Mouse (Mus musculus) liver, embryonic 16.5 days (tissue): ENCODE measurements around the gene Phf6. TPM values are rescaled to one million over a fixed set of nuclear protein-coding genes. Genes with fewer than 3 reads are reported as not detected.
"Not testable (repeated sequence)": the region's sequence is repeated elsewhere in the genome, so short reads cannot be mapped to it uniquely, and the experiment has no call there.

ENCODE experiments used
- ATAC-seq: fragments of 200-750 bp; cut with Nextera tagmentation; 2 replicates; pipeline ENCODE4 v1.8.0; 2017; ENCODE audit warnings: low read depth, mild to moderate bottlenecking, moderate number of reproducible peaks, moderate library complexity
- H3K27ac ChIP-seq: fragments of 300-500 bp; sonication (generic); 2 replicates; pipeline ENCODE4 v1.5.1; 2014; ENCODE audit warnings: mild to moderate bottlenecking, low read length
- H3K27me3 ChIP-seq: fragments of 300-500 bp; sonication (generic); 2 replicates; pipeline ENCODE4 v1.6.1; 2014; ENCODE audit warnings: low read depth, low read length, mixed read lengths; ENCODE audit not compliant: control insufficient read depth, insufficient read depth
- H3K36me3 ChIP-seq: fragments of 300-500 bp; sonication (generic); 2 replicates; pipeline ENCODE4 v1.6.1; 2014; ENCODE audit warnings: mild to moderate bottlenecking; ENCODE audit not compliant: control insufficient read depth, insufficient read depth
- H3K4me1 ChIP-seq: fragments of 300-500 bp; sonication (generic); 2 replicates; pipeline ENCODE4 v1.6.1; 2014; ENCODE audit warnings: low read depth, low read length, mixed read lengths; ENCODE audit not compliant: control insufficient read depth
- H3K4me2 ChIP-seq: fragments of 300-500 bp; sonication (generic); 2 replicates; pipeline ENCODE4 v1.6.1; 2014; ENCODE audit warnings: low read depth, low read length, mixed read lengths
- H3K4me3 ChIP-seq: fragments of 300-500 bp; sonication (generic); 2 replicates; pipeline ENCODE4 v1.5.1; 2014; ENCODE audit warnings: low read depth, mild to moderate bottlenecking, low read length
- H3K9ac ChIP-seq: fragments of 300-500 bp; sonication (generic); 2 replicates; pipeline ENCODE4 v1.6.1; 2014; ENCODE audit warnings: low read depth, low read length
- H3K9me3 ChIP-seq: fragments of 300-500 bp; sonication (generic); replicated peaks from 2 replicates; pipeline ENCODE4 v1.6.1; 2016; ENCODE audit warnings: low read length; ENCODE audit not compliant: control insufficient read depth
- whole genome bisulfite sequencing: fragments of 180-500 bp; shearing (Covaris S2); extraction: QIAGEN DNeasy Blood & Tissue Kit; methylation state at CpG from one replicate; pipeline ENCODE4 v1.1.7; 2014; ENCODE audit not compliant: insufficient replicate concordance; 5-methylcytosine and 5-hydroxymethylcytosine counted together
- polyA plus RNA-seq: library from polyadenylated mRNA; unstranded; fragments of >200 nt; fragmentation: Nextera tagmentation; extraction: Ambion mirVana; gene quantifications from 2 replicates; pipeline ENCODE4 v1.2.1, GENCODE M21; 2015

Phf6 gene
- polyA plus RNA-seq, 1 experiment from 2014 or later = 8.4 TPM

DNA sequence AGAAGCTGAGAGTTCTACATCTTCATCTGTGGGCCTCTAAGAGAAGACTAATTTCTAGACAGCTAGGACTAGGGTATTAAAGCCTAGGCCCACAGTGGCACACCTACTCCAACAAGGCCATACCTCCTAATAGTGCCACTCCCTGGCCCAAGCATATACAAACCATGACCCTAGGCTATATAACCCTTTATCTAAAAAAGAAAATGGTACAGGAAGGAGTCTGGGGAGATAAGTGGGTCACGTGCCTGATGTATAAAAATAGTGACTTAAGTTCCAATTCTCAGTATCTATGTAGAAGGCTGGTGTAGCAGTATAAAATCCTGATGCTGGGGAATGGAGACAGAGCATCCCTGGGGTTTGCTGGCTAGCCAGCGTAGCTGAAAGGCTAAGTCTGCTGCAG, 53.1 kb downstream of the Phf6 start:
- Histone ChIP-seq H3K27me3 (no peaks in the 10 kb centered on the region), H3K36me3 (no peaks in the 10 kb centered on the region), H3K27ac (no peak overlapping the region), H3K4me1 (peaks cover under 1% of the 10 kb centered on the region), H3K4me3 (no peak overlapping the region), H3K9ac (no peak overlapping the region), H3K4me2 (no peak overlapping the region), H3K9me3 (no peaks in the 10 kb centered on the region)
- 55% methylated on average over 2 of the region's 2 CpGs for WGBS
- ATAC-seq = 0 out of 2 replicates have a peak, but pooled peaks have one; percentile 58

- H3K9ac ChIP-seq = 0 out of 2 replicates have a peak overlapping the region, but pooled peaks have one; percentile 33
- peak overlapping the region; percentile 94 for H3K27ac ChIP-seq
- H3K4me2 ChIP-seq = peak overlapping the region; percentile 49
- 29% methylated on average over 3 of the region's 3 CpGs for WGBS
- peak; percentile 99 for ATAC-seq
- peak overlapping the region; percentile 35 for H3K4me3 ChIP-seq
- no peaks in the 10 kb centered on the region for H3K36me3 ChIP-seq
- no peaks in the 10 kb centered on the region for H3K9me3 ChIP-seq
- H3K4me1 ChIP-seq = peaks cover 16% of the 10 kb centered on the region
- no peaks in the 10 kb centered on the region for H3K27me3 ChIP-seq
These were observed 59.3 kb downstream of the Phf6 start for GRCm38 (mm10) chrX:52971211-52972006.

GRCm38 (mm10) chrX:52972129-52972528, 60.1 kb downstream of the Phf6 start:
- Histone ChIP-seq H3K36me3 (no peaks in the 10 kb centered on the region), H3K4me3 (no peak overlapping the region), H3K9ac (no peak overlapping the region), H3K27ac (peak overlapping the region; percentile 71), H3K27me3 (no peaks in the 10 kb centered on the region), H3K9me3 (no peaks in the 10 kb centered on the region), H3K4me1 (peaks cover 19% of the 10 kb centered on the region), H3K4me2 (no peak overlapping the region)
- no peak for ATAC-seq
- 52% methylated on average over 1 of the region's 1 CpGs for whole genome bisulfite sequencing

GRCm38 (mm10) chrX:52972680-52973079, 60.6 kb downstream of the Phf6 start:
- no peaks in the 10 kb centered on the region for H3K36me3 ChIP-seq
- H3K27ac ChIP-seq = peak overlapping the region; percentile 71; the same call in 1 of the 2 replicates
- no peak for ATAC-seq
- H3K9ac ChIP-seq = no peak overlapping the region
- no peak overlapping the region for H3K4me3 ChIP-seq
- no peaks in the 10 kb centered on the region for H3K9me3 ChIP-seq
- H3K4me1 ChIP-seq = peaks cover 19% of the 10 kb centered on the region
- H3K27me3 ChIP-seq = no peaks in the 10 kb centered on the region
- WGBS = 86% methylated on average over 1 of the region's 1 CpGs
- H3K4me2 ChIP-seq = no peak overlapping the region

DNA sequence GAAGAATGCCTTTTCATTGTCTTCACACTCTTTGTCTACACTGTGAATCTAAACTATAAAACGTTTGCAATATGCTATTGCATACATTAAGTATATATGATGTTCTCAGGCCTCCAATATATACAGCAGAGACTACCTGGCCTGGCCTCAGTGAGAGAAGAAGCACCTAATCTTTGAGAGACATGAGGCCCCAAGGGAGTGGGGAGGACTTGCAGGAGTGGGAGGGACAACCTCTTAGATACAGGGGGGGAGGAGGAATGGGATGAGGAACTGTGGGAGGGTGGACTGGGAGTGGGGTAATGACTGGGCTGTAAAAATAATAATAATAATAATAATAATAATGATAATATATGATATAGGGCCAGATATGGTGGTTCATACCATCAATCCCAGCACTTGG, 66.5 kb downstream of the Phf6 start:
- 35% methylated on average over 1 of the region's 1 CpGs for WGBS
- Histone ChIP-seq H3K4me3 (no peak overlapping the region), H3K9ac (no peak overlapping the region), H3K9me3 (no peaks in the 10 kb centered on the region), H3K4me1 (peaks cover 5% of the 10 kb centered on the region), H3K36me3 (no peaks in the 10 kb centered on the region), H3K4me2 (no peak overlapping the region), H3K27me3 (no peaks in the 10 kb centered on the region), H3K27ac (no peak overlapping the region)
- ATAC-seq = 0 out of 2 replicates have a peak, but pooled peaks have one; percentile 37

- WGBS = 54% methylated on average over 3 of the region's 3 CpGs
- Histone ChIP-seq H3K4me3 (no peak overlapping the region), H3K9me3 (no peaks in the 10 kb centered on the region), H3K4me1 (peaks cover 5% of the 10 kb centered on the region; the same call in 1 of the 2 replicates), H3K9ac (no peak overlapping the region), H3K27ac (no peak overlapping the region), H3K4me2 (no peak overlapping the region), H3K36me3 (no peaks in the 10 kb centered on the region), H3K27me3 (no peaks in the 10 kb centered on the region)
- ATAC-seq = no peak
These were observed 69.3 kb downstream of the Phf6 start for GRCm38 (mm10) chrX:52981378-52981777.

GRCm38 (mm10) chrX:52987905-52988783, 76.1 kb downstream of the Phf6 start, which contains the start of gene Hprt:
Hprt (plus strand) TSS chrX:52988137.
- H3K4me1 ChIP-seq = peaks cover 4% of the 10 kb centered on the region
- H3K27ac ChIP-seq = peak within 1 kb of the TSS; percentile 93
- ATAC-seq = peak; percentile 96
- peak within 1 kb of the TSS; percentile 61 for H3K4me2 ChIP-seq
- WGBS = 19% methylated on average over 66 of the region's 72 CpGs
- H3K36me3 ChIP-seq = no peaks in the 10 kb centered on the region
- no peaks in the 10 kb centered on the region for H3K9me3 ChIP-seq
- H3K27me3 ChIP-seq = no peaks in the 10 kb centered on the region
- H3K9ac ChIP-seq = peak within 1 kb of the TSS; percentile 88
- H3K4me3 ChIP-seq = peak within 1 kb of the TSS; percentile 82

GRCm38 (mm10) chrX:52994726-52995125, 82.7 kb downstream of the Phf6 start:
- not testable (repeated sequence) for ATAC-seq, H3K9ac ChIP-seq, H3K27me3 ChIP-seq, H3K36me3 ChIP-seq, H3K4me1 ChIP-seq, H3K4me3 ChIP-seq, H3K9me3 ChIP-seq, H3K27ac ChIP-seq, H3K4me2 ChIP-seq
- WGBS = 64% methylated on average over 5 of the region's 5 CpGs
